Mouse (Mus musculus) CH12.LX (cell line): ENCODE measurements at regions not wholly inside any gene's neighbourhood (a gene's known extent, or its start where the extent isn't known, plus 50 kb on each side); places are given as distances from the start of the nearest gene placed in this dataset.

ENCODE experiments used
- DNase-seq: peaks from one replicate; pipeline ENCODE4 v3.0.0-alpha.2; 2013; ENCODE audit errors: extremely low read depth
- H3K27ac ChIP-seq: 2 replicates; pipeline ENCODE4 v1.5.1; 2012; ENCODE audit warnings: low read depth, mild to moderate bottlenecking, control low read depth, moderate library complexity; ENCODE audit not compliant: insufficient read depth
- H3K27me3 ChIP-seq: replicated peaks from 2 replicates; pipeline ENCODE3; 2012; ENCODE audit warnings: inconsistent platforms
- H3K36me3 ChIP-seq, 2 experiments: replicated peaks in 1 of 2; 2 replicates each; pipeline versions ENCODE3 to v1.6.1; 2012; ENCODE audit warnings: inconsistent platforms in 1 of 2, low read length in 1 of 2, mild to moderate bottlenecking in 1 of 2, mixed read lengths in 1 of 2, moderate library complexity in 1 of 2; ENCODE audit not compliant: control insufficient read depth in 1 of 2, insufficient read depth in 1 of 2
- H3K4me1 ChIP-seq, 2 experiments: 2 replicates each; pipeline ENCODE4 v1.6.1; 2012; ENCODE audit warnings: inconsistent platforms in 1 of 2, moderate library complexity in 1 of 2; ENCODE audit not compliant: insufficient read depth in 2 of 2, control insufficient read depth in 1 of 2
- H3K4me2 ChIP-seq: 2 replicates; pipeline ENCODE4 v1.6.1; 2012; ENCODE audit warnings: low read depth, mild to moderate bottlenecking, control low read depth; ENCODE audit not compliant: poor library complexity, insufficient read depth, severe bottlenecking
- H3K4me3 ChIP-seq, 3 experiments: fragments of 150-350 bp in 1 of 3; sonication (generic) in 1 of 3; replicated peaks in 1 of 3; 2 replicates each; pipeline versions ENCODE3 to v1.5.1; 2011 to 2012; ENCODE audit warnings: low read depth in 2 of 3, low read length in 2 of 3, mild to moderate bottlenecking in 2 of 3, moderate library complexity in 2 of 3, control low read depth in 1 of 3, improper control_type of control experiment in 1 of 3, inconsistent platforms in 1 of 3, mixed read lengths in 1 of 3; ENCODE audit not compliant: poor library complexity in 1 of 3
- H3K79me2 ChIP-seq: replicated peaks from 2 replicates; pipeline ENCODE4 v1.6.1; 2012; ENCODE audit warnings: mild to moderate bottlenecking, moderate library complexity; ENCODE audit not compliant: control insufficient read depth, poor library complexity, insufficient read depth, severe bottlenecking; ENCODE audit errors: extremely low read depth
- H3K9ac ChIP-seq: 2 replicates; pipeline ENCODE4 v1.6.1; 2012; ENCODE audit warnings: low read depth, mild to moderate bottlenecking, control low read depth, moderate library complexity; ENCODE audit not compliant: insufficient read depth
- H3K9me3 ChIP-seq: replicated peaks from 2 replicates; pipeline ENCODE3; 2012; ENCODE audit warnings: low read length, inconsistent platforms, mixed read lengths
- BHLHE40 ChIP-seq: IDR thresholded peaks from 2 replicates; pipeline ENCODE4 v1.6.1; 2011; ENCODE audit warnings: mild to moderate bottlenecking, low read depth, low read length, improper control_type of control experiment
- CHD2 ChIP-seq: IDR thresholded peaks from 2 replicates; pipeline ENCODE4 v1.6.1; 2011; ENCODE audit warnings: low read length, improper control_type of control experiment
- E2F4 ChIP-seq: IDR thresholded peaks from 2 replicates; pipeline ENCODE4 v1.6.1; 2011; ENCODE audit warnings: low read depth, low read length, improper control_type of control experiment; ENCODE audit not compliant: insufficient replicate concordance
- EP300 ChIP-seq: IDR thresholded peaks from 2 replicates; pipeline ENCODE4 v1.6.1; 2011; ENCODE audit warnings: low read length, improper control_type of control experiment
- JUN ChIP-seq: IDR thresholded peaks from 2 replicates; pipeline ENCODE4 v1.6.1; 2011; ENCODE audit warnings: low read depth, mild to moderate bottlenecking, low read length, improper control_type of control experiment, moderate library complexity; ENCODE audit not compliant: insufficient read depth
- MEF2A ChIP-seq: IDR thresholded peaks from 2 replicates; pipeline ENCODE4 v1.6.1; 2014; ENCODE audit warnings: low read depth, mild to moderate bottlenecking, inconsistent platforms, low read length, improper control_type of control experiment, borderline replicate concordance
- MXI1 ChIP-seq: IDR thresholded peaks from 2 replicates; pipeline ENCODE4 v1.6.1; 2011; ENCODE audit warnings: mild to moderate bottlenecking, low read depth, low read length, improper control_type of control experiment
- MYC ChIP-seq: IDR thresholded peaks from 2 replicates; pipeline ENCODE4 v1.6.1; 2011; ENCODE audit warnings: low read depth, mild to moderate bottlenecking, improper control_type of control experiment, low read length
- NRF1 ChIP-seq: IDR thresholded peaks from 2 replicates; pipeline ENCODE4 v1.6.1; 2014; ENCODE audit warnings: low read depth, mild to moderate bottlenecking, inconsistent platforms, low read length, improper control_type of control experiment, moderate library complexity
- PAX5 ChIP-seq: IDR thresholded peaks from 2 replicates; pipeline ENCODE4 v1.6.1; 2012; ENCODE audit warnings: low read length, inconsistent platforms, mixed read lengths
- RAD21 ChIP-seq: IDR thresholded peaks from 2 replicates; pipeline ENCODE4 v1.6.1; 2011; ENCODE audit warnings: low read depth, mild to moderate bottlenecking, low read length, improper control_type of control experiment, moderate library complexity
- RCOR1 ChIP-seq: conservative IDR thresholded peaks from 2 replicates; pipeline ENCODE4 v1.6.1; 2012; ENCODE audit warnings: low read depth, mild to moderate bottlenecking, inconsistent platforms, low read length, improper control_type of control experiment
- SMC3 ChIP-seq: IDR thresholded peaks from 2 replicates; pipeline ENCODE4 v1.6.1; 2011; ENCODE audit warnings: low read depth, low read length, improper control_type of control experiment
- TBP ChIP-seq: conservative IDR thresholded peaks from 2 replicates; pipeline ENCODE4 v1.6.1; 2011; ENCODE audit warnings: low read depth, low read length, improper control_type of control experiment
- TCF12 ChIP-seq: IDR thresholded peaks from 2 replicates; pipeline ENCODE4 v1.6.1; 2014; ENCODE audit warnings: low read depth, mild to moderate bottlenecking, inconsistent platforms, low read length, improper control_type of control experiment
- USF1 ChIP-seq: IDR thresholded peaks from 2 replicates; pipeline ENCODE4 v1.6.1; 2014; ENCODE audit warnings: low read depth, mild to moderate bottlenecking, inconsistent platforms, low read length, improper control_type of control experiment
- ZC3H11A ChIP-seq: IDR thresholded peaks from 2 replicates; pipeline ENCODE4 v1.6.1; 2012; ENCODE audit warnings: low read depth, mild to moderate bottlenecking, inconsistent platforms, low read length, improper control_type of control experiment
- ZKSCAN1 ChIP-seq: IDR thresholded peaks from 2 replicates; pipeline ENCODE4 v1.6.1; 2012; ENCODE audit warnings: low read depth, inconsistent platforms, low read length, improper control_type of control experiment, borderline replicate concordance
- ZMIZ1 ChIP-seq: IDR thresholded peaks from 2 replicates; pipeline ENCODE4 v1.6.1; 2012; ENCODE audit warnings: low read depth, mild to moderate bottlenecking, inconsistent platforms, low read length, improper control_type of control experiment
- ZNF384 ChIP-seq: IDR thresholded peaks from 2 replicates; pipeline ENCODE4 v1.6.1; 2012; ENCODE audit warnings: low read depth, low read length, improper control_type of control experiment, inconsistent platforms
- dilution Hi-C: fragments of 300-500 bp; cut with MboI; formaldehyde crosslinking; loops from 2 replicates; pipeline ENCODE4 v1.14.3; 2020; ENCODE audit warnings: low sequenced_read_pairs; ENCODE audit not compliant: extremely low pct_unique_long_range_greater_than_20kb, extremely low pct_ligation_motif_present
- in situ Hi-C: fragments of 300-500 bp; cut with MboI; formaldehyde crosslinking; loops from 3 replicates; pipeline ENCODE4 v1.14.3; 2019; ENCODE audit warnings: low sequenced_read_pairs, low pct_ligation_motif_present, low pct_unique_long_range_greater_than_20kb, mixed read lengths

DNA sequence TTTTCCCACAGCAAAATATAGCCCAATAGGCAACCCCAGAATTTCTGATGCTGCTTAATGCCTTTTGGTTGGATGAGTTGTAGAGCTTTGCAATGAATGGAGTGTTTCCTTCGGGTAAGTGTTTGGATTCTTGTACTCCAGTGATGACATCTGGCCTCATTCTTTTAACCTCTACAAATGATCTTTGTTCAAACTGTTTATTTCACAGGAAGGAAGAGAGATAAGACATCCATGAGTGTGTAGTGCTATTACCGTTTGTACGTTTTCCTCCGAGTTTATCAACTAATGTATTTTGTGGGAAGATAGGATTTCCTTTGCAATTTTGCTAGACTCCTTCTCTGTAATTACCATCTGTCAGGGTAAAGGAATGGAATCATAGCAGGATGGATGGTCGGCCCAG lies 70.7 kb upstream of the Tmem26 start:
- dilution Hi-C loops = no loop called here
- Histone ChIP-seq H3K4me2 (no peak overlapping the region), H3K4me3 (no peak overlapping the region), H3K9ac (no peak overlapping the region), H3K27ac (no peak overlapping the region), H3K79me2 (no peaks in the 10 kb centered on the region), H3K36me3 (no peaks in the 10 kb centered on the region), H3K27me3 (no peaks in the 10 kb centered on the region), H3K9me3 (no peaks in the 10 kb centered on the region), H3K4me1 (no peaks in the 10 kb centered on the region)
- no peak for TF ChIP-seq MXI1
- no peak for TF ChIP-seq MEF2A
- TF ChIP-seq ZKSCAN1 = no peak
- in situ Hi-C loops = no loop called here
- no peak for DNase-seq

DNA sequence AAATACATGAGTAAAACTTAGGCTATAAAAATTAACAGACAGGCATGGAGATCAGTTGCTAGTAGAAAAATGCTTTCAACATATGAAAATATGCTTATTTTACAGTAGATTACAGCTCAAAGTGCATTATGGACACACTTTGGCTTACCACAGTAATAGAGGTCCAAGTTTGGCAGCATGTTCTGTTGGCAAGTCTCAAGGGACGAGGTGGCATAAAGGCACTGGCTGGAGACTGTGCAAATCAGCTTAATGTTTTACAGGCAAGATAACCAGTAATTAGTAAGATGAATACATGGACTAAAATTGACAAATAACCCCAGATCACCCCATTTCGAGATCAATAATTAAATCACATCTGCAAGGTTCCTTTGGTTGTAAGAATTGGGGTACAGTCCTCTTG lies 68.0 kb upstream of the Tmem26 start:
- H3K27me3 ChIP-seq = no peaks in the 10 kb centered on the region
- no peak overlapping the region for H3K9ac ChIP-seq
- H3K4me1 ChIP-seq = peaks cover 0 to 4% of the 10 kb centered on the region in 2 experiments; a peak in 1 of 4 replicates
- in situ Hi-C loops (no loop called here), dilution Hi-C loops (no loop called here)
- no peak for TF ChIP-seq SMC3
- H3K9me3 ChIP-seq = peaks cover 4% of the 10 kb centered on the region
- no peak overlapping the region for H3K4me3 ChIP-seq
- no peak overlapping the region for H3K4me2 ChIP-seq
- no peaks in the 10 kb centered on the region for H3K79me2 ChIP-seq
- no peaks in the 10 kb centered on the region for H3K36me3 ChIP-seq
- DNase-seq = no peak
- no peak overlapping the region for H3K27ac ChIP-seq

DNA sequence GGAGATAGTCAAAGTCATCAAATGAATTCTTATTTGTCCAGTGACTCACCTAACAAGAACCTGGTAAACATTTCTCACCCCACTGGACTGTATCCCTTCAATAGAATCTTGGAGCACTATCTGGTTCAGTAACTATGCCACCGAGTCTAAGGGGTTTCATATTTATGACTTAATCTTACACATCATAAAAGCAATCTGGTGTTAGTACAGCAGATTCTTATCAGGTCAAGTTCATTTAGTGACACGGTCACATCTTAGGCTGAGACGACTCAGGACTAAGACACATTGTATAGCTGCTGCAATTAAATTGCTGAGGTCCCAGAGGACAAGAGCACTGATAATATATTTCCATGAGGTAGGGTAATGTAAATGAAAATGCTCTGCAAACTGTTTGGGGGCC lies 57.4 kb upstream of the Tmem26 start:
- in situ Hi-C loops = no loop called here
- no peak for TF ChIP-seq SMC3
- TF ChIP-seq, all 38 proteins: peak for 0

DNA sequence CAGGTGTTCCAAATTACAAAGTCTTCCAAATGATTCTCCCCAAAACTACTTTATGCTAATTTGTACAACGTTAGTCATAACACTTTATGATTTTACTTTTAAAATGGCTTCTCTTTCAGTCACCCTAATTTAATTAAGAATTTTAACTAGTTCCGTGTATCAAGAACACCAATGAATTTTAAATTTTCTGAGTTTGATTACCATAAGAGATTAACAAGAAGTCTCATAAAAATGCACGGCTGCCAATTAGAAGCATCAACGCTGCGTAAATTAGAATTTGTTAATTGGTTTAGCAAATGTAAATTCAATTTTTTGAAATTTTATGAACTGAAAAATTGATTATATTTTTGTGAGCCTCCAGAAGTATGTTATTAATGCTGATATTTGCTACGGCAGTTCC lies 54.1 kb upstream of the Tmem26 start:
- DNase-seq = no peak
- in situ Hi-C loops = no loop called here
- no peak for TF ChIP-seq MYC
- no peak for TF ChIP-seq ZMIZ1
- no peak for TF ChIP-seq TCF12
- no peak for TF ChIP-seq NRF1
- no peak for TF ChIP-seq E2F4
- TF ChIP-seq ZNF384 = no peak
- no peak for TF ChIP-seq JUN
- no peak for TF ChIP-seq PAX5
- no peak for TF ChIP-seq RCOR1
- TF ChIP-seq ZC3H11A = no peak
- TF ChIP-seq CHD2 = no peak
- TF ChIP-seq USF1 = no peak
- TF ChIP-seq MXI1 = no peak
- TF ChIP-seq BHLHE40 = no peak
- TF ChIP-seq TBP = no peak
- TF ChIP-seq EP300 = no peak
- TF ChIP-seq SMC3 = no peak
- no peak for TF ChIP-seq RAD21

More for the DNA sequence above, 57.4 kb upstream of the Tmem26 start:
- H3K79me2 ChIP-seq = no peaks in the 10 kb centered on the region
- no peaks in the 10 kb centered on the region for H3K27me3 ChIP-seq
- H3K4me3 ChIP-seq = no peak overlapping the region
- dilution Hi-C loops = no loop called here
- H3K27ac ChIP-seq = no peak overlapping the region
- no peak overlapping the region for H3K4me2 ChIP-seq
- no peaks in the 10 kb centered on the region for H3K4me1 ChIP-seq
- H3K9ac ChIP-seq = no peak overlapping the region
- no peak for DNase-seq
- H3K9me3 ChIP-seq = no peaks in the 10 kb centered on the region
- H3K36me3 ChIP-seq = no peaks in the 10 kb centered on the region

More for the DNA sequence above, 54.1 kb upstream of the Tmem26 start:
- H3K27ac ChIP-seq = no peak overlapping the region
- H3K4me1 ChIP-seq = peaks cover 0 to 5% of the 10 kb centered on the region in 2 experiments; a peak in 2 of 4 replicates
- no peaks in the 10 kb centered on the region for H3K27me3 ChIP-seq
- dilution Hi-C loops = no loop called here
- H3K9ac ChIP-seq = no peak overlapping the region
- no peaks in the 10 kb centered on the region for H3K79me2 ChIP-seq
- no peak overlapping the region for H3K4me2 ChIP-seq
- H3K9me3 ChIP-seq = no peaks in the 10 kb centered on the region
- no peaks in the 10 kb centered on the region for H3K36me3 ChIP-seq
- no peak overlapping the region for H3K4me3 ChIP-seq
